Mouse (Mus musculus) heart, embryonic 16.5 days (tissue): ENCODE data around the gene Vsig10l. TPM values are rescaled to one million over a fixed set of nuclear protein-coding genes. Genes with fewer than 3 reads are reported as not detected.

ENCODE experiments used
- ATAC-seq: fragments of 200-750 bp; cut with Nextera tagmentation; replicated peaks from 2 replicates; pipeline ENCODE4 v1.8.0; 2017; ENCODE audit warnings: moderate number of reproducible peaks; ENCODE audit not compliant: insufficient read depth, low FRiP score; ENCODE audit errors: extremely low read depth
- H3K27ac ChIP-seq: fragments of 300-500 bp; sonication (generic); 2 replicates; pipeline ENCODE4 v1.5.1; 2014; ENCODE audit warnings: mild to moderate bottlenecking, low read length, control low read depth, moderate library complexity
- H3K27me3 ChIP-seq: fragments of 300-500 bp; sonication (generic); 2 replicates; pipeline ENCODE4 v1.6.1; 2014; ENCODE audit warnings: low read length, mixed read lengths; ENCODE audit not compliant: control insufficient read depth, insufficient read depth
- H3K36me3 ChIP-seq: fragments of 300-500 bp; sonication (generic); 2 replicates; pipeline ENCODE4 v1.6.1; 2014; ENCODE audit not compliant: control insufficient read depth, insufficient read depth
- H3K4me1 ChIP-seq: fragments of 300-500 bp; sonication (generic); 2 replicates; pipeline ENCODE4 v1.6.1; 2014; ENCODE audit warnings: low read length, mixed read lengths; ENCODE audit not compliant: control insufficient read depth, insufficient read depth
- H3K4me2 ChIP-seq: fragments of 300-500 bp; sonication (generic); 2 replicates; pipeline ENCODE4 v1.6.1; 2014; ENCODE audit warnings: low read depth, mild to moderate bottlenecking, control low read depth, low read length
- H3K4me3 ChIP-seq: fragments of 300-500 bp; sonication (generic); 2 replicates; pipeline ENCODE4 v1.5.1; 2014; ENCODE audit warnings: mild to moderate bottlenecking, control low read depth, low read length
- H3K9ac ChIP-seq: fragments of 300-500 bp; sonication (generic); 2 replicates; pipeline ENCODE4 v1.6.1; 2014; ENCODE audit warnings: low read length, control low read depth
- H3K9me3 ChIP-seq: fragments of 300-500 bp; sonication (generic); replicated peaks from 2 replicates; pipeline ENCODE4 v1.6.1; 2016; ENCODE audit warnings: low read length; ENCODE audit not compliant: control insufficient read depth
- WGBS: fragments of 180-500 bp; shearing (Covaris S2); extraction: QIAGEN DNeasy Blood & Tissue Kit; methylation state at CpG from one replicate; pipeline ENCODE4 v1.1.7; 2014; 5-methylcytosine and 5-hydroxymethylcytosine counted together
- polyA plus RNA-seq: library from polyadenylated mRNA; unstranded; fragments of >200 nt; fragmentation: Nextera tagmentation; extraction: Ambion mirVana; gene quantifications from 2 replicates; pipeline ENCODE4 v1.2.1, GENCODE M21; 2015

Vsig10l gene
- polyA plus RNA-seq, 1 experiment from 2014 or later, result 3.4 TPM

- peaks cover 26% of the 10 kb centered on the region for H3K27me3 ChIP-seq
- no peak overlapping the region for H3K4me3 ChIP-seq
- no peaks in the 10 kb centered on the region for H3K4me1 ChIP-seq
- no peak overlapping the region for H3K9ac ChIP-seq
- no peak overlapping the region for H3K27ac ChIP-seq
- WGBS, result 38% methylated on average over 5 of the region's 5 CpGs
- H3K9me3 ChIP-seq, result no peaks in the 10 kb centered on the region
- H3K4me2 ChIP-seq, result no peak overlapping the region
- no peaks in the 10 kb centered on the region for H3K36me3 ChIP-seq
- no peak for ATAC-seq
Observed at GRCm38 (mm10) chr7:43488646-43489045, 25.7 kb downstream of the Vsig10l start.

DNA sequence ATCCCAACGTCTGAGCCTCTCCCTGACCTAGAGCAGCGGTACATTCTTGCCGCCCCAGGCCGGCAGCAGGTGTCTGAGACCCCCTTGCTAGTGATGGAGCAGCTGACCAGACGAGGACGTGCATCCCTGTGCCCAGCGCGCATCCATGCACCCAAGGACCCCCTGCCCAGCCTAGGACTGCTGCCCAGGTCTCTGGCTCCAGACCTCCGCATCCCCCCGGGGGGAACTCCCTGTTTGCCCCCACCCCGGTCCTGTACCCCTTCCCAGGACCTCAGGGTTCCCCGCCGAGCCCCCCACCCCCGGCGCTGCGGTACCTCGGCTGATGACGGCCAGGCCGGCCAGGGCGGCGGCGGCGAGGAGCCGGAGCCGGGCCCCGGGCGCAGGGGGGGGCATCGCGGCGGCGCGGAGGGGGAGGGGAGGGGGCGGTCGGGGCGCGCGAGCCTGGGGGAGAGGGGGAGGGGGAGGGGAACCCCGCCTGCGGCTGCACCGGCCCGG is 26.7 kb downstream of the Vsig10l start, which contains the start of gene Iglon5:
Gene Iglon5 (minus strand): TSS at position 445 of the 495 bp plus-strand sequence.
- WGBS, result 2% methylated on average over 22 of the region's 41 CpGs
- Histone ChIP-seq H3K4me2 (peak within 1 kb of the TSS; percentile 59), H3K4me1 (no peaks in the 10 kb centered on the region), H3K9me3 (no peaks in the 10 kb centered on the region), H3K4me3 (peak within 1 kb of the TSS; percentile 39), H3K27ac (no peak within 1 kb of the TSS), H3K36me3 (no peaks in the 10 kb centered on the region), H3K27me3 (peaks cover 28% of the 10 kb centered on the region), H3K9ac (0 out of 2 replicates have a peak within 1 kb of the TSS, but pooled peaks have one; percentile 31)
- no peak for ATAC-seq

- WGBS, result 0% methylated on average over 6 of the region's 13 CpGs
- H3K9ac ChIP-seq, result no peak overlapping the region
- peak; percentile 45 for ATAC-seq
Observed at GRCm38 (mm10) chr7:43490182-43490584, 27.2 kb downstream of the Vsig10l start.

DNA sequence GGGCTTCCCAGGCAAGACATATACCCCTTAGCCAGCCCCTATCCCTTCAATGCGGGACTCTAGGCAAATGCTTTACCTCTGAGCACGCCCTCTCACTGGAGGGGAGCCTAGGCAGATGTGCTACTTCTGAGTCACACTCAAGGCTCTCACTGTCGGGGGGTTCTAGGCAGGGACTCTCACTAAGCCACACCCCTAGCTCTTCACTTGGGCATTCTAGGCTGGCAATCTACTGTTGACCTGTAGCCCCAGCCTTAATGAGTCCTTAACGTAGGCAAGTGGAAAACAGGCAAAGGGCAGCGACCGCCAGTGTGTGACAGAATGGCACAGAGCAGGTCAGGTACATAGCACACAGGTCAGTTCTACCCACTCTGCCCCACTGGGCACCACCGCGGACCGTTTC is 27.9 kb downstream of the Vsig10l start:
- no peak for ATAC-seq
- no peak overlapping the region for H3K4me3 ChIP-seq
- no peak overlapping the region for H3K9ac ChIP-seq
- H3K36me3 ChIP-seq, result no peaks in the 10 kb centered on the region
- H3K4me2 ChIP-seq, result no peak overlapping the region
- no peak overlapping the region for H3K27ac ChIP-seq
- no peaks in the 10 kb centered on the region for H3K9me3 ChIP-seq
- WGBS, result 54% methylated on average over 9 of the region's 9 CpGs
- peaks cover 35% of the 10 kb centered on the region for H3K27me3 ChIP-seq
- H3K4me1 ChIP-seq, result no peaks in the 10 kb centered on the region

More at GRCm38 (mm10) chr7:43490182-43490584, 27.2 kb downstream of the Vsig10l start:
- Histone ChIP-seq H3K4me2 (peak overlapping the region; percentile 59), H3K4me3 (peak overlapping the region; percentile 39), H3K27me3 (peaks cover 31% of the 10 kb centered on the region), H3K36me3 (no peaks in the 10 kb centered on the region), H3K27ac (no peak overlapping the region), H3K9me3 (no peaks in the 10 kb centered on the region), H3K4me1 (no peaks in the 10 kb centered on the region)

GRCm38 (mm10) chr7:43495343-43496021 is 32.5 kb downstream of the Vsig10l start:
- Histone ChIP-seq H3K4me1 (no peaks in the 10 kb centered on the region), H3K4me2 (no peak overlapping the region), H3K27me3 (peaks cover 19% of the 10 kb centered on the region), H3K27ac (no peak overlapping the region), H3K4me3 (no peak overlapping the region), H3K36me3 (no peaks in the 10 kb centered on the region), H3K9ac (no peak overlapping the region), H3K9me3 (no peaks in the 10 kb centered on the region)
- no peak; the same call in 1 of the 2 replicates for ATAC-seq
- 17% methylated on average over 21 of the region's 21 CpGs for WGBS

DNA sequence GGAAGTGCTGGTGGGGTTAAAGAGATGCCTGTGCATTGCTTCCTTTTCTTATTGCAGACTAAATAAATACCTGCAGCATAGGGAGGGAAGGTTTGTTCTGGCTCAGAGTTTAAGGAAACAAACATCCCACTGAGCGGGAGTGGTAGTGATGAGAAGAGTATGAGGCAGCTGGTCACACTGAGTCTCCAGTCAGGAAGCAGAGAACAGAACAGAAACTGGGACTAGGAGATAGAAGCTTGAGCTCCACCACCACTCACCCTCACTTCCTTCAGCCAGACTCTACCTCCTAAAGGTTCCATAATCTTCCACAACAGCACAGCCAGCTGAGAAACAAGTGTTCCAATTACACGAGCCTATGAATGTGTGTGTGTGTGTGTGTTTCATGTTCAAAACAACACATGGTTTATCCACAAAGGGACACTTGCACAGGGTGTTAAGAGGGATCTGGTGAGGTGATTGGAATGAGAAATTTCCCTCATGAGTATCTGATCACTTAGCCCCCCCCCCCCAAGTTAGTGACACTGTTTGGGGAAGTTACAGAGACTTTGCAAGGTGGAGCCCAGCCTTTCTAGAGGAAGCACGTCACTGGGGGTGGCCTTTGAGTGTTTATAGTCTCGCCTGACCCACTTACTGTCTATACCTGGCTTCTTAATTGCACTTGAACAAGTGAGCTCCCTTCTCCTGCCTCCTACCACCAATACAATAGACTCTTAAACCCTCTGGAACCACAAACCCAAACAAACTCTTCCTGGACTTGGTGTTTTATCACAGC is 48.9 kb downstream of the Vsig10l start:
- no peak overlapping the region for H3K4me2 ChIP-seq
- no peaks in the 10 kb centered on the region for H3K9me3 ChIP-seq
- H3K4me1 ChIP-seq, result no peaks in the 10 kb centered on the region
- no peak overlapping the region for H3K4me3 ChIP-seq
- WGBS, result 45% methylated on average over 4 of the region's 4 CpGs
- H3K36me3 ChIP-seq, result no peaks in the 10 kb centered on the region
- no peak for ATAC-seq
- H3K27ac ChIP-seq, result no peak overlapping the region
- no peaks in the 10 kb centered on the region for H3K27me3 ChIP-seq
- H3K9ac ChIP-seq, result no peak overlapping the region

DNA sequence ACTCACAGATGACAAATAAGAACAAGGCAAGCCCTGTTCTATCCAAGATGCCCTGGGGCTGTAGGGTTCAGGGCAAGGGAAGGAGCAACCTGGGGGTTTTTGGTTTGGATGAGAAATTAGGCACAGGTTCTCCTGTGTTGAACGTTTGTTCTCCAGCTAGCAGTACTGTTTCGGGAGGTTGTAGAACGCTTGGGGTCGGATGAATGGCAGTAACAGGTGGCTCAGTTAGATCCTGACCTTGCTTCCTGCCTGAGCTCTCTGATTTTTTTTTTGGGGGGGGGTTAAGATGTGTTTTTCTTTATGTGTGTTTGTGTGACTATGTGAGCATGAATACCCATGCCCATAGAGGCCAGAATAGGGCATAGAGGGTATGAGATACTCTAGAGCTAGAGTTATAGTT is 49.6 kb downstream of the Vsig10l start:
- H3K9me3 ChIP-seq, result no peaks in the 10 kb centered on the region

GRCm38 (mm10) chr7:43515076-43515475 is 52.1 kb downstream of the Vsig10l start:
- H3K4me2 ChIP-seq, result no peak overlapping the region
- WGBS, result 77% methylated on average over 5 of the region's 5 CpGs
- no peak for ATAC-seq

More for the DNA sequence above, 49.6 kb downstream of the Vsig10l start:
- no peak overlapping the region for H3K4me2 ChIP-seq
- H3K27ac ChIP-seq, result no peak overlapping the region
- 74% methylated on average over 4 of the region's 4 CpGs for WGBS
- no peaks in the 10 kb centered on the region for H3K36me3 ChIP-seq
- H3K27me3 ChIP-seq, result no peaks in the 10 kb centered on the region
- no peak overlapping the region for H3K4me3 ChIP-seq
- H3K4me1 ChIP-seq, result no peaks in the 10 kb centered on the region
- H3K9ac ChIP-seq, result no peak overlapping the region
- no peak for ATAC-seq

DNA sequence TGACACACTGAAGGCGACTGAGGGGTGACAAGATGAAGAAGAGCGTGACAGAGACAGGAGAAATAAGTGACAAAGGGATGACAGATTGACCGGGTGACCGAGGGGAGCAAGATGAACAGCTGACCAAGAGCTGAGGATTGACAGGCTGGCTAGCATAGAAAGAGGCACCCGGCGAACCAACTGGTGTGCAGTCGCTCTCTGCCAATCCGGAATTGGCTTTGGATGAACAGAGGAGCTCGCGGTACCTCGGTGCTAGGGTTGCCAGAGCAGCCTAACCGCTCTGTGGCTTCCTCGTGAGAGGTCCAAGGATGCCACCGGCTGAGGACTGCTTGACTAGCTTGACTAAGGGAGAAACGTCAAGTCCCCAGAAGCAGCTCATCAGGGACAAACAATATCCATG is 55.4 kb downstream of the Vsig10l start:
- H3K4me1 ChIP-seq, result no peaks in the 10 kb centered on the region
- 78% methylated on average over 15 of the region's 15 CpGs for WGBS
- no peak overlapping the region for H3K27ac ChIP-seq

More at GRCm38 (mm10) chr7:43515076-43515475, 52.1 kb downstream of the Vsig10l start:
- Histone ChIP-seq H3K4me3 (no peak overlapping the region), H3K36me3 (no peaks in the 10 kb centered on the region), H3K4me1 (no peaks in the 10 kb centered on the region), H3K27me3 (no peaks in the 10 kb centered on the region), H3K9ac (no peak overlapping the region), H3K27ac (no peak overlapping the region), H3K9me3 (no peaks in the 10 kb centered on the region)

More for the DNA sequence above, 55.4 kb downstream of the Vsig10l start:
- Histone ChIP-seq H3K4me2 (no peak overlapping the region), H3K9ac (no peak overlapping the region), H3K9me3 (no peaks in the 10 kb centered on the region), H3K4me3 (no peak overlapping the region), H3K36me3 (no peaks in the 10 kb centered on the region), H3K27me3 (no peaks in the 10 kb centered on the region)
- no peak for ATAC-seq
